Mouse (Mus musculus) erythroblast, embryonic 14.5 days (primary cell): Measurements from ENCODE around the gene Atp5c1.

ENCODE experiments used
- GATA1 ChIP-seq: IDR thresholded peaks from 2 replicates; pipeline ENCODE4 v1.6.1; 2012; ENCODE audit warnings: low read length, inconsistent platforms, mixed read lengths
- TAL1 ChIP-seq: IDR thresholded peaks from 3 replicates; pipeline ENCODE4 v1.6.1; 2012; ENCODE audit warnings: low read length, inconsistent platforms, mixed read lengths

DNA sequence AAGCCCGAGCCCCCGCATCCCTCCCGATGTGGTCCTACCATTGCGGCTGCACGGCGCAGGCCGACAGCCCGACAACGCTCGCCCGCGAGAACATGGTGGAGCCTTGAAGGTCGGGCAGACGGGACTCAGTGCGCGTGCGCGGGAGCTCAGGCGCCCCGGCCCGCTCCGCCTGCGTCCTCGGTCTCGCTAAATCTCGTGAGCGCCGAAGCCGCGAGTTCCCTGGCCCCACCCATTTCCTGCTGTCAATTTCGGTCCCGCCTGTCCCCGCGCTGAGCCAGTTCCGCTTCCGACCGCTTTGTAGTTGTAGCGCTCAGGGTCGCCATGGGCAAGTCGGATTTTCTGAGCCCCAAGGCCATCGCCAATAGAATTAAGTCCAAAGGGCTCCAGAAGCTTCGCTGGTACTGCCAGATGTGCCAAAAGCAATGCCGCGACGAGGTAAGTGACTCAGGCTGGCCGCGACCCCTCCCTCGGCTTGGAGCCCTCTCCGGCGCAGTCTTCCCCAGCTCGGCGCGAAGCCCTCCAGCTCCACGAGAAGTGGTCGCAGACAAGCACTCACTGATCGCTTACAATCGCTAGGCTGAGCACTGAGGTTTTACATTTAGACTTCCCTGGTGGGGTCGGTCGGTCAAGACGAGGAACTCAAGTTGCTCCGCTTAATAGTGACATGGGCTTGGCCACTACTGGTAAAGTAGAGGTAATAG lies at the start of gene Atp5c1, which contains the start of gene Kin:
- no peak for TF ChIP-seq TAL1
- no peak for TF ChIP-seq GATA1
